Mouse (Mus musculus) small intestine, adult 2 months (tissue): ENCODE measurements around the gene Kptn. TPM values are rescaled to one million over a fixed set of nuclear protein-coding genes. Genes with fewer than 3 reads are reported as not detected.

Source experiments
- H3K27ac ChIP-seq: fragments of 200-500 bp; 2 replicates; pipeline ENCODE4 v1.5.1; 2012; ENCODE audit warnings: low read depth, low read length, control low read depth, inconsistent platforms; ENCODE audit not compliant: insufficient read depth
- H3K27me3 ChIP-seq: fragments of 200-500 bp; 2 replicates; pipeline ENCODE4 v1.6.1; 2012; ENCODE audit warnings: mild to moderate bottlenecking, moderate library complexity, low read length, inconsistent platforms; ENCODE audit not compliant: control insufficient read depth, insufficient read depth
- H3K36me3 ChIP-seq: fragments of 200-500 bp; 2 replicates; pipeline ENCODE4 v1.6.1; 2012; ENCODE audit warnings: mild to moderate bottlenecking, low read length, control low read depth, inconsistent platforms; ENCODE audit not compliant: control insufficient read depth, insufficient read depth
- H3K4me1 ChIP-seq: fragments of 200-500 bp; 2 replicates; pipeline ENCODE4 v1.6.1; 2012; ENCODE audit warnings: low read length, inconsistent platforms, mixed read lengths; ENCODE audit not compliant: control insufficient read depth, insufficient read depth, insufficient read length
- H3K4me3 ChIP-seq: fragments of 200-500 bp; 2 replicates; pipeline ENCODE4 v1.5.1; 2012; ENCODE audit warnings: low read depth, mild to moderate bottlenecking, control low read depth, inconsistent platforms, low read length, moderate library complexity
- CTCF ChIP-seq: fragments of 200-500 bp; IDR thresholded peaks from 2 replicates; pipeline ENCODE4 v1.5.1; 2012; ENCODE audit warnings: low read depth, mild to moderate bottlenecking, control low read depth, inconsistent platforms, low read length, moderate library complexity, mixed read lengths; ENCODE audit not compliant: insufficient replicate concordance, insufficient read length; ENCODE audit errors: extremely low read depth
- POLR2A ChIP-seq: fragments of 200-500 bp; IDR thresholded peaks from 2 replicates; pipeline ENCODE4 v1.6.1; 2012; ENCODE audit warnings: low read depth, mild to moderate bottlenecking, control low read depth, inconsistent platforms, low read length, moderate library complexity
- WGBS: fragments of 180-500 bp; shearing (Covaris S2); methylation state at CpG from one replicate; pipeline ENCODE4 v1.1.7; 2018; 5-methylcytosine and 5-hydroxymethylcytosine counted together
- polyA plus RNA-seq: library from polyadenylated mRNA; depleted of rRNA; stranded (reverse); fragments of >200 nt; gene quantifications from 2 replicates; pipeline ENCODE4 v1.2.3, GENCODE M21; 2012

The Kptn gene
- polyA plus RNA-seq, 1 experiment, result 31.2 TPM

GRCm38 (mm10) chr7:16150191-16151145 is 30.8 kb downstream of the Kptn start:
- H3K27ac ChIP-seq, result no peak overlapping the region
- no peak overlapping the region for H3K4me3 ChIP-seq
- H3K36me3 ChIP-seq, result no peaks in the 10 kb centered on the region
- H3K4me1 ChIP-seq, result peaks cover 2% of the 10 kb centered on the region; the same call in 1 of the 2 replicates
- TF ChIP-seq POLR2A (no peak), CTCF (no peak)
- H3K27me3 ChIP-seq, result no peaks in the 10 kb centered on the region
- WGBS, result 64% methylated on average over 9 of the region's 9 CpGs

- 15% methylated on average over 10 of the region's 10 CpGs for WGBS
- Histone ChIP-seq H3K4me3 (no peak overlapping the region), H3K27me3 (no peaks in the 10 kb centered on the region; the same call in 1 of the 2 replicates), H3K27ac (no peak overlapping the region), H3K4me1 (peaks cover 2% of the 10 kb centered on the region; the same call in 1 of the 2 replicates), H3K36me3 (no peaks in the 10 kb centered on the region)
- TF ChIP-seq CTCF, result peak; percentile 73; the same call in 1 of the 2 replicates
- TF ChIP-seq POLR2A, result no peak
These were observed 33.8 kb downstream of the Kptn start for GRCm38 (mm10) chr7:16153522-16153921.

GRCm38 (mm10) chr7:16155132-16155872 is 35.6 kb downstream of the Kptn start:
- H3K27me3 ChIP-seq, result peaks cover 6% of the 10 kb centered on the region; the same call in 1 of the 2 replicates
- H3K27ac ChIP-seq, result 0 out of 2 replicates have a peak overlapping the region, but pooled peaks have one; percentile 5
- no peaks in the 10 kb centered on the region for H3K36me3 ChIP-seq
- H3K4me1 ChIP-seq, result peaks cover 2% of the 10 kb centered on the region; the same call in 1 of the 2 replicates
- WGBS, result 59% methylated on average over 9 of the region's 9 CpGs
- TF ChIP-seq POLR2A (no peak), CTCF (no peak)
- H3K4me3 ChIP-seq, result no peak overlapping the region

- WGBS, result 33% methylated on average over 8 of the region's 8 CpGs
- no peaks in the 10 kb centered on the region for H3K36me3 ChIP-seq
- H3K4me1 ChIP-seq, result peaks cover 2% of the 10 kb centered on the region; the same call in 1 of the 2 replicates
- H3K27me3 ChIP-seq, result peaks cover 6% of the 10 kb centered on the region; the same call in 1 of the 2 replicates
- peak overlapping the region; percentile 47; the same call in 1 of the 2 replicates for H3K27ac ChIP-seq
- H3K4me3 ChIP-seq, result no peak overlapping the region
- no peak for TF ChIP-seq POLR2A
- no peak for TF ChIP-seq CTCF
These were observed 36.5 kb downstream of the Kptn start for GRCm38 (mm10) chr7:16156105-16156714.

- H3K4me3 ChIP-seq, result no peak overlapping the region
- peaks cover 6% of the 10 kb centered on the region; the same call in 1 of the 2 replicates for H3K27me3 ChIP-seq
- no peaks in the 10 kb centered on the region for H3K36me3 ChIP-seq
- peaks cover 2% of the 10 kb centered on the region; the same call in 1 of the 2 replicates for H3K4me1 ChIP-seq
- WGBS, result 10% methylated on average over 39 of the region's 39 CpGs
- no peak overlapping the region for H3K27ac ChIP-seq
- no peak for TF ChIP-seq CTCF
- no peak for TF ChIP-seq POLR2A
These were observed 39.0 kb downstream of the Kptn start for GRCm38 (mm10) chr7:16158735-16159134.

- Histone ChIP-seq H3K36me3 (no peaks in the 10 kb centered on the region), H3K4me3 (no peak overlapping the region), H3K27ac (no peak overlapping the region), H3K4me1 (no peaks in the 10 kb centered on the region; the same call in 1 of the 2 replicates), H3K27me3 (peaks cover 6% of the 10 kb centered on the region; the same call in 1 of the 2 replicates)
- 64% methylated on average over 3 of the region's 3 CpGs for WGBS
- no peak for TF ChIP-seq POLR2A
- no peak for TF ChIP-seq CTCF
These were observed 41.0 kb downstream of the Kptn start for GRCm38 (mm10) chr7:16160702-16161101.
